9 mouse cellular contexts compared by ENCODE assay signal in genomic region chr15:101224977-101225376, GRCm38 (mm10). TPM values are rescaled to one million over a fixed set of nuclear protein-coding genes. Genes with fewer than 3 reads are reported as not detected.
DNase-seq lines count a peak whose midpoint lies in the region; ATAC-seq and TF ChIP-seq lines count a peak whose summit lies in the region.
"Had no signal": no experiment of that assay in that cellular context is flagged by ENCODE, and none has a peak within 500 bp of the region (broad histone marks: within the 10 kb centered on the region; RNA-seq: fewer than 3 reads in every experiment).

No protein-coding gene starts in this region.

- H3K4me3 ChIP-seq in forebrain, embryonic 12.5 days (replicated peaks) = peak overlapping the region; percentile 72
- peak overlapping the region; percentile 72 for H3K4me3 ChIP-seq in intestine, postnatal 0 days (ENCODE audit: low read depth, low read length)
- peak overlapping the region; percentile 82 for H3K4me3 ChIP-seq in lung, postnatal 0 days (ENCODE audit: low read depth, low read length)

- no peak for TF ChIP-seq CTCF in intestine, postnatal 0 days (IDR thresholded peaks at IDR 0.05; ENCODE audit: low read depth)
- TF ChIP-seq CTCF in lung, postnatal 0 days (IDR thresholded peaks at IDR 0.05) = no peak; the same call in 1 of the 2 replicates

- peak overlapping the region; percentile 94 for H3K4me2 ChIP-seq in forebrain, embryonic 12.5 days
- peak overlapping the region; percentile 97 for H3K4me2 ChIP-seq in intestine, postnatal 0 days (replicated peaks; ENCODE audit: low read depth)
- H3K4me2 ChIP-seq in lung, postnatal 0 days (replicated peaks; ENCODE audit: low read depth, low read length) = peak overlapping the region; percentile 87

- H3K27me3 ChIP-seq in forebrain, embryonic 12.5 days = peaks cover 22% of the 10 kb centered on the region
- no peaks in the 10 kb centered on the region for H3K27me3 ChIP-seq in intestine, postnatal 0 days (replicated peaks; ENCODE audit: control insufficient read depth, insufficient read depth, low read length)
- no peaks in the 10 kb centered on the region for H3K27me3 ChIP-seq in lung, postnatal 0 days (replicated peaks; ENCODE audit: insufficient read depth, low read length)
- H3K27me3 ChIP-seq: Patski had no signal

- peaks cover 59% of the 10 kb centered on the region for H3K4me1 ChIP-seq in forebrain, embryonic 12.5 days
- H3K4me1 ChIP-seq in intestine, postnatal 0 days (replicated peaks; ENCODE audit: control insufficient read depth, insufficient read depth, low read length) = 0 out of 2 replicates have a peak, but pooled peaks cover 5% of the 10 kb centered on the region
- peaks cover 23% of the 10 kb centered on the region for H3K4me1 ChIP-seq in lung, postnatal 0 days (ENCODE audit: insufficient read depth, low read depth, low read length)

- H3K36me3 ChIP-seq in forebrain, embryonic 12.5 days (replicated peaks) = peaks cover 14% of the 10 kb centered on the region
- no peaks in the 10 kb centered on the region for H3K36me3 ChIP-seq in intestine, postnatal 0 days (ENCODE audit: control insufficient read depth, insufficient read depth)
- peaks cover 10% of the 10 kb centered on the region; the same call in 1 of the 2 replicates for H3K36me3 ChIP-seq in lung, postnatal 0 days (ENCODE audit: insufficient read depth, low read length)

- peak; percentile 97 for DNase-seq in heart, adult 11 months
- no peak for DNase-seq in heart, adult 8-10 months (ENCODE audit: low spot score)
- DNase-seq in lung, postnatal 0 days (ENCODE audit: low spot score) = peak; percentile 54
- no peak for DNase-seq in cerebellum, adult 18-20 months
- no peak for DNase-seq in left cerebral cortex, adult 18-20 months (ENCODE audit: low spot score in 2 of 2)
- no peak for DNase-seq in Muller cell, postnatal 12 days (ENCODE audit: inconsistent ontology term)

- no peaks in the 10 kb centered on the region for H3K9me3 ChIP-seq in forebrain, embryonic 12.5 days
- H3K9me3 ChIP-seq in intestine, postnatal 0 days (ENCODE audit: control insufficient read depth) = no peaks in the 10 kb centered on the region
- H3K9me3 ChIP-seq in lung, postnatal 0 days (ENCODE audit: low read length) = no peaks in the 10 kb centered on the region

- peak overlapping the region; percentile 80 for H3K9ac ChIP-seq in forebrain, embryonic 12.5 days
- H3K9ac ChIP-seq in intestine, postnatal 0 days (ENCODE audit: low read depth, low read length) = peak overlapping the region; percentile 69
- H3K9ac ChIP-seq in lung, postnatal 0 days (replicated peaks; ENCODE audit: low read depth) = peak overlapping the region; percentile 73

- ATAC-seq in forebrain, embryonic 12.5 days (ENCODE audit: low FRiP score) = no peak
- no peak for ATAC-seq in intestine, postnatal 0 days
- ATAC-seq in lung, postnatal 0 days = no peak
- ATAC-seq: Patski had no signal

- WGBS in forebrain, embryonic 12.5 days = 2% methylated on average over 14 of the region's 14 CpGs
- WGBS in intestine, postnatal 0 days = 24% methylated on average over 14 of the region's 14 CpGs
- 2% methylated on average over 14 of the region's 14 CpGs for WGBS in lung, postnatal 0 days

- no peak for TF ChIP-seq EP300 in lung, postnatal 0 days (IDR thresholded peaks at IDR 0.05)

- no peak overlapping the region for H3K27ac ChIP-seq in forebrain, embryonic 12.5 days
- H3K27ac ChIP-seq in intestine, postnatal 0 days (ENCODE audit: low read depth, low read length) = peak overlapping the region; percentile 41; the same call in 1 of the 2 replicates
- peak overlapping the region; percentile 90 for H3K27ac ChIP-seq in lung, postnatal 0 days (ENCODE audit: low read length)

RNA-seq across cellular contexts. Expression of gene Grasp, which starts 1.0 kb away (rescaled TPM):
- 10 to 100 TPM in 1 of 4 experiments, 1 to 10 TPM in 3; 7.6 to 10.2 (median 9.5) TPM for total RNA-seq in heart, adult 8-10 months (2022)
- 4.1 and 4.7 TPM in 2 replicates for polyA plus RNA-seq in forebrain, embryonic 12.5 days (2016; fragmentation: Nextera tagmentation; extraction: Ambion mirVana)
- polyA plus RNA-seq in intestine, postnatal 0 days (2015; fragmentation: Nextera tagmentation; extraction: Ambion mirVana) = 1.7 and 2.0 TPM in 2 replicates
- polyA plus RNA-seq in lung, postnatal 0 days (2015; fragmentation: Nextera tagmentation; extraction: Ambion mirVana) = 8.2 and 8.6 TPM in 2 replicates
- total RNA-seq in left cerebral cortex, adult 18-20 months (2021) = 100 to 1,000 TPM in 1 of 2 experiments, 10 to 100 TPM in 1; 77.7 to 111 TPM

RNA-seq across cellular contexts. Expression of gene Nr4a1, which starts 29.1 kb away (rescaled TPM):
- 10 to 100 TPM in 3 of 4 experiments, 1 to 10 TPM in 1; 7.0 to 23.9 (median 12.6) TPM for total RNA-seq in heart, adult 8-10 months (2022)
- polyA plus RNA-seq in forebrain, embryonic 12.5 days (2016; fragmentation: Nextera tagmentation; extraction: Ambion mirVana) = 2.9 and 3.6 TPM in 2 replicates
- polyA plus RNA-seq in intestine, postnatal 0 days (2015; fragmentation: Nextera tagmentation; extraction: Ambion mirVana) = 5.9 and 10.0 TPM in 2 replicates
- 7.8 and 11.8 TPM in 2 replicates for polyA plus RNA-seq in lung, postnatal 0 days (2015; fragmentation: Nextera tagmentation; extraction: Ambion mirVana)
- total RNA-seq in left cerebral cortex, adult 18-20 months (2021) = 100 to 1,000 TPM; 171 to 181 TPM

RNA-seq across cellular contexts. Expression of gene Acvr1b, which starts 51.1 kb away (rescaled TPM):
- 10 to 100 TPM; 12.1 to 14.7 (median 13.9) TPM for total RNA-seq in heart, adult 8-10 months (2022)
- 14.5 and 18.4 TPM in 2 replicates for polyA plus RNA-seq in forebrain, embryonic 12.5 days (2016; fragmentation: Nextera tagmentation; extraction: Ambion mirVana)
- polyA plus RNA-seq in intestine, postnatal 0 days (2015; fragmentation: Nextera tagmentation; extraction: Ambion mirVana) = 6.0 and 6.8 TPM in 2 replicates
- polyA plus RNA-seq in lung, postnatal 0 days (2015; fragmentation: Nextera tagmentation; extraction: Ambion mirVana) = 6.6 and 7.4 TPM in 2 replicates
- total RNA-seq in left cerebral cortex, adult 18-20 months (2021) = 100 to 1,000 TPM; 102 to 112 TPM

RNA-seq across cellular contexts. Expression of gene Atg101, which starts 59.1 kb away (rescaled TPM):
- total RNA-seq in heart, adult 8-10 months (2022) = 10 to 100 TPM; 21.1 to 25.4 (median 21.4) TPM
- 61.9 and 63.2 TPM in 2 replicates for polyA plus RNA-seq in forebrain, embryonic 12.5 days (2016; fragmentation: Nextera tagmentation; extraction: Ambion mirVana)
- polyA plus RNA-seq in intestine, postnatal 0 days (2015; fragmentation: Nextera tagmentation; extraction: Ambion mirVana) = 46.5 and 50.9 TPM in 2 replicates
- polyA plus RNA-seq in lung, postnatal 0 days (2015; fragmentation: Nextera tagmentation; extraction: Ambion mirVana) = 73.1 and 74.2 TPM in 2 replicates
- total RNA-seq in left cerebral cortex, adult 18-20 months (2021) = 10 to 100 TPM; 45.5 to 53.6 TPM

Comparison
In these comparisons a context has a peak if more than half of its experiments do, and no peak if none do; other contexts are left out.
1. DNase-seq: peak in heart, adult 11 months (single experiment) and lung, postnatal 0 days (single experiment); none in heart, adult 8-10 months (single experiment), cerebellum, adult 18-20 months (0 of 2), left cerebral cortex, adult 18-20 months (0 of 2) and Muller cell, postnatal 12 days (single experiment).
2. Peak in every context shown above with its lines, with median percentiles within 50 percentile points of each other: H3K4me2 ChIP-seq, H3K4me3 ChIP-seq and H3K9ac ChIP-seq.